Mouse (Mus musculus) heart, postnatal 0 days (tissue): ENCODE results near the gene Ltbp1.

Experiments
- CTCF ChIP-seq: IDR thresholded peaks from 2 replicates; pipeline ENCODE4 v1.5.1; 2016; ENCODE audit warnings: antibody characterized with exemption, control low read depth, low read depth
- EP300 ChIP-seq: IDR thresholded peaks from 2 replicates; pipeline ENCODE4 v1.6.1; 2016; ENCODE audit warnings: antibody characterized with exemption, low read depth

GRCm38 (mm10) chr17:75133983-75134382, 128.6 kb downstream of the Ltbp1 start:
- no peak for TF ChIP-seq EP300
- TF ChIP-seq CTCF: no peak
